Mouse (Mus musculus) left cerebral cortex, postnatal 36 days (tissue): ENCODE results near the gene Chrm3. TPM values are rescaled to one million over a fixed set of nuclear protein-coding genes. Genes with fewer than 3 reads are reported as not detected.

ENCODE experiments used
- DNase-seq, 2 experiments: peaks; one replicate each; pipeline ENCODE4 v3.0.0; 2021 to 2022; ENCODE audit warnings: low spot score in 2 of 2, mixed read lengths in 1 of 2
- intact Hi-C: fragments of 180-260 bp; cut with DNase I; formaldehyde crosslinking; loops from one replicate; pipeline ENCODE4 v1.15.1; 2025
- total RNA-seq, 2 experiments: library from RNA; stranded (reverse); gene quantifications; 2 replicates each; pipeline ENCODE4 v1.2.3; 2021

The Chrm3 gene
- total RNA-seq, 2 experiments from 2014 or later = 54.9 to 68.4 TPM

- intact Hi-C loops = no loop called here
- no peak for DNase-seq
These were observed 335.5 kb downstream of the Chrm3 start for GRCm38 (mm10) chr13:10025134-10025533.

- intact Hi-C loops = no loop called here
- DNase-seq = no peak
These were observed 337.5 kb downstream of the Chrm3 start for GRCm38 (mm10) chr13:10023112-10023511.

- DNase-seq = no peak
- intact Hi-C loops = no loop called here
These were observed 341.4 kb downstream of the Chrm3 start for GRCm38 (mm10) chr13:10019252-10019651.

GRCm38 (mm10) chr13:10002916-10003315 lies 357.7 kb downstream of the Chrm3 start:
- no peak for DNase-seq
- intact Hi-C loops = no loop called here

DNA sequence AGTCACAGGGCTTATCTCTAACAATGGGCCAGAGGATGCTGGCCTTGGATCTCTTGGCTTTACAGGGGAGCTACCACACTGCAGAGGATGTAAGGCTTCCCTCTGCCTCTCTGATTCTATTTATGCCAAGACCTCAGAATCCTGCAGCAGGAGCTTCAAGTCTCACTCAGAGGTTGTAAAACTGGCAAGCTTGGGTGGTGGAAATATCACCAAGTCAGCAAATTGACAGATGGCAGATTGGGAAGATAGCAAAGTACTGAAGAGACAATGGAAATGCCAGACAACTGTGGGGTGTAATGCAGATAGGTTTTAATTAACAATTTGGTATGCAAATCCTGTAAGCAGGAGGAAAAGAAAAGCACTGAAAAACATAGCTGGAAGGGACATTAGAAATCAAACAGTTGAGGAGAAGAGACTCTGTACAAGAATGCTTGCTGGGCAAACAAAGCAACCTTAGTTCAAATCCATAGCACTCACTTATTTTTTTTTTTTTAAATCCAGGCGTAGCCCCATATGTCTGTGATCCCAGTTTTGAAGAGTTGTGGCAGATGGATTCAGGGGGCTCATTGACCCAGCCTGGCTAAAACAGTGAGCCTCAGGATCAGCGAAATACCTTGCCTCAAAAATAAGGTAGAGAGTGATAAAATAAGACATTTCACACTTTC lies 362.9 kb downstream of the Chrm3 start:
- intact Hi-C loops = no loop called here
- DNase-seq = no peak

GRCm38 (mm10) chr13:9995852-9996251 lies 364.8 kb downstream of the Chrm3 start:
- intact Hi-C loops = no loop called here

DNA sequence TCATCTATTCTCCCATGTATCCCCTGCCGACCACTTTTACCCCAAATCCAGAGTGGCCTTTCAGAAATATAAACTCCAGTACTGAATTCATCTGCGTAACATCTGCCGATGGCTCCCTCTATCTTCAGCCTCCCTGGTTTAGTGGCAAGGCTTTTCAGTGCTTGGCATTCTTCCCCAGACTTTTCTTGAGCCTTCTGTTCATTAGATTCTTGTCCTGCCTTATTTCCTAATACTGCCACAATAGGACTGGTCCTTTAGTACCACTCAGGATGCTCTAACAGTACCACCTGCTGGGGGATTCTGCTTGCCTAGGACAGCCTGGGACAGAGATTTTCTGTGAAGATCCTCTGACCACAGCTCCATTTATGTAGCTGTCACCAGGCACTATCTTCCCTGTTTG lies 367.1 kb downstream of the Chrm3 start:
- DNase-seq = no peak
- intact Hi-C loops = no loop called here

More at GRCm38 (mm10) chr13:9995852-9996251, 364.8 kb downstream of the Chrm3 start:
- DNase-seq = no peak

GRCm38 (mm10) chr13:9992640-9993039 lies 368.0 kb downstream of the Chrm3 start:
- intact Hi-C loops = no loop called here
- no peak for DNase-seq

- intact Hi-C loops = no loop called here
- DNase-seq = no peak
These were observed 375.0 kb downstream of the Chrm3 start for GRCm38 (mm10) chr13:9985648-9986047.

GRCm38 (mm10) chr13:9983293-9983692 lies 377.4 kb downstream of the Chrm3 start:
- intact Hi-C loops = no loop called here
- DNase-seq = no peak

- no peak for DNase-seq
- intact Hi-C loops = no loop called here
These were observed 382.9 kb downstream of the Chrm3 start for GRCm38 (mm10) chr13:9977699-9978098.

DNA sequence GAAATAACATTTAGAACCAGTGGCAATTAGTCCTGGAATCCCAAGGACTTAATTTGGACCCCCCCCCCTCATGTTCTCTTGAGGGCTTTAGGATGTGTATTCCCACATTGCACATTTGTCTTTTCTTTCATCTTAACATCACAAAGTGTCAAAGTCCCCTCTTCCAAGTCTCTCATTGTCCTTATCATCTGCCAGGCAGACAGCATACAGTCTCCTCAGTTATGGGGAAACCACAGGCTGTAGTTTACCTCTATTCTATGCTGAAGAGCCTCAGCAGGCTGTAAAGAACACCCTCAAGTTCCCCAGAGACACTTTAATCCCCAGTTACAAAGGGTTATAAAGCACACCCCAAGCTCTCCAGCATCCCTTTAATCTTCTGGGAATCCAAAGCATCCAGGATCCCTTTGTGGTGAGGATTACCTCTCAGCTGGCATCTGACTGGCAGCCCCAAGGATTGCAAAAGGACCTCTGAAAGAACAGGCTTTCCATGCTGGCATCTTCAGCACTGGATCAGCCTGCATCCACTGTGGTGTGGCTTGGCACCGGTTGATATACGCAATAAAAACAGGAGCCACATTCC lies 386.8 kb downstream of the Chrm3 start:
- intact Hi-C loops = no loop called here
- DNase-seq = no peak

DNA sequence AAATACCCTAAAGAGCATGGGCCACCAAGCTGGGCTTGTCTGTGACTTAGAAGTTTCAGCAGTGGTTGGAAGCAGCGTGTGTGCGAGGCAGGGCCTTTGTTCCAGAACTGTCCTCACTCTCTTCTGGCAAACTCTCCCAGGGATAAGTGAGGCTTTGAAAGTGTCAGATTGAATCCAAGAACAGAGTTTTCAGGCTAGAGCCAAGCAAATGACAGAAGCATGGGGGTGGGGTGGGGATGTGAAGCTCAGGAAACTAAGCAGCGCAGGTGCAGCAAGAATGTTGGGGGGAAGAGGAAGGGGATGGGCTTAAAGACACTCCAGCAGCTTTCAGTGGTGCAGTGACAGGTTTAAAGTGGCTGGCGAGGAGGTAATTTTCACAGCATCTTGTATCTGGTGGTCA lies 388.8 kb downstream of the Chrm3 start:
- intact Hi-C loops = no loop called here

GRCm38 (mm10) chr13:9952619-9953018 lies 408.0 kb downstream of the Chrm3 start:
- intact Hi-C loops = no loop called here

More for the DNA sequence above, 388.8 kb downstream of the Chrm3 start:
- no peak for DNase-seq

GRCm38 (mm10) chr13:9951376-9951775 lies 409.3 kb downstream of the Chrm3 start:
- intact Hi-C loops = no loop called here
- no peak for DNase-seq

More at GRCm38 (mm10) chr13:9952619-9953018, 408.0 kb downstream of the Chrm3 start:
- DNase-seq = no peak

GRCm38 (mm10) chr13:9949091-9949490 lies 411.6 kb downstream of the Chrm3 start:
- no peak for DNase-seq

GRCm38 (mm10) chr13:9940186-9940585 lies 420.5 kb downstream of the Chrm3 start:
- intact Hi-C loops = no loop called here
- DNase-seq = no peak

More at GRCm38 (mm10) chr13:9949091-9949490, 411.6 kb downstream of the Chrm3 start:
- intact Hi-C loops = no loop called here

DNA sequence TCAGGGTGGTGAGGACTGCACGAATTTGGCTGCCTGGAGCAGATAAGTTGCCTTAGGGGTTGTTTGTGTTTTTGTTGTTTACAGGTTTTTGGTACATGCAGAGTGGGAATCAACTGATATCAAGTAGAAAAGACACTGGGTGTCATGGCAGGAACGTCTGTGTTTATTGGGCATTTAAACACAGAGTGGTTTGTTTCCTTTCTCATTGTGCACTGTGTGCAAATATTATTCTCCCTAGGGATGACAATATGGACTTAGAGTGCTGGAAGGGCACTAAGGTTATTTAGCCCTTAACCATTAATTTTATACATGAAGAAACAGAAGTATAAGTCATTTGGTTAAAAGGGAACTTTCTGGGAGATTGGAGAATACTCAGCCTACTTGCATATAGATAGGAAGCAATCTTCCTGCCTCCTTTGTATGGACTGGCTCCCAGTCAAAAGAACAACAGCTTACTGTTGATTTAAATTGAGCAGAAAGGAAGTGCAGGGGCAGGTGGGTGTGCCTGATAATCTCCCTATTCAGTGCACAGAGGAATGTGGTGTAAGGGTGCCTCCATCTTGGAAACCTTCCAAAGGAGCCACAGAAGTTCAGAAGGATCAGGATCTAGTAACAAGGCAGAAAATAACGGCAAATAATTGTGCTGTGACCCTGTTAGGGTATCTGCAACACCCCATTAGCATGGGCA lies 421.7 kb downstream of the Chrm3 start:
- no peak for DNase-seq
- intact Hi-C loops = no loop called here

- intact Hi-C loops = no loop called here
- DNase-seq = no peak
These were observed 427.9 kb downstream of the Chrm3 start for GRCm38 (mm10) chr13:9932714-9933113.

- DNase-seq = no peak
- intact Hi-C loops = no loop called here
These were observed 430.0 kb downstream of the Chrm3 start for GRCm38 (mm10) chr13:9930606-9931005.

DNA sequence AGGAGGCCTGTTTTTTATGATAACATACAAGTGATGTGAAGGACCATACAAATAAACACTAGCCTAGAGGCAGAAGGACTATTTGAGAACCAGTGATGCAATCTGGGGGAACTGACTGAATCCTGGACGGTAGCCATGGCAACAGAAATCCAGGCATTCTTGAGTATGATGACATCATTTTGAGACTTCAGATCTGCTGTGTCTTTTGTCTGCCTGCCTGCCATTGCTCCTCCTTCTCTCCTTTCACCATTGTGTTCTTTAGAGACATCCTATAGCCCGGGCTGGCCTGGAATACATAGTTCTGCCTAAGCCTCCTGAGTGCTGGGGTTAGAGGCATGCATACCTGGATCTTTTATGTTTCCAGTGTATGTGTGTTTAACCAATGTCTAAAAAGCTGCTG lies 430.7 kb downstream of the Chrm3 start:
- no peak for DNase-seq
- intact Hi-C loops = no loop called here
